ENCODE assay signal across 10 mouse cellular contexts in the genomic region with DNA sequence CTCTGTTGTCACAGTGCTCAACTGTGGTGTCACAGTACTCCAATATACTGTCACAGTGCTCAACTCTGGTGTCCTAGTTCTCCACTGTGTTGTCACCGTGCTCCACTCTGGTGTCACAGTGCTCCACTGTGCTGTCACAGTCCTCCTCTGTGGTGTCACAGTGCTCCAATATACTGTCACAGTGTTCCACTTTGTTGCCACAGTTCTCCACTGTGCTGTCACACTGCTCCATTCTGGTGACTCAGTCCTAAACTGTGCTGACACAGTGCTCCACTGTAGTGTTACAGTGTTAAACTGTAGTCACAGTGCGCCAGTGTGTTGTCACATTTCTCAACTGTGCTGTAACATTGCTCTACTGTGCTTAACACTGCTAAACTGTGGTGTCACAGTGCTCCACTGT.
DNase-seq lines count a peak whose midpoint lies in the region; ATAC-seq lines count a peak whose summit lies in the region.
"Had no signal": no experiment of that assay in that cellular context is flagged by ENCODE, and none has a peak within 500 bp of the region (broad histone marks: within the 10 kb centered on the region; RNA-seq: fewer than 3 reads in every experiment).

No protein-coding gene starts in this region.

- H3K4me2 ChIP-seq in kidney, embryonic 16.5 days (replicated peaks; ENCODE audit: low read depth, low read length): no peak overlapping the region
- no peak overlapping the region for H3K4me2 ChIP-seq in embryonic facial prominence, embryonic 15.5 days (replicated peaks)
- no peak overlapping the region for H3K4me2 ChIP-seq in intestine, embryonic 14.5 days (ENCODE audit: low read length)
- no peak overlapping the region for H3K4me2 ChIP-seq in midbrain, embryonic 16.5 days (ENCODE audit: low read length)

- H3K27me3 ChIP-seq in kidney, embryonic 16.5 days (ENCODE audit: insufficient read depth, low read length): no peaks in the 10 kb centered on the region
- no peaks in the 10 kb centered on the region for H3K27me3 ChIP-seq in embryonic facial prominence, embryonic 15.5 days
- H3K27me3 ChIP-seq in intestine, embryonic 14.5 days (replicated peaks; ENCODE audit: control insufficient read depth, insufficient read depth, low read length): no peaks in the 10 kb centered on the region
- H3K27me3 ChIP-seq in midbrain, embryonic 16.5 days (ENCODE audit: control insufficient read depth, insufficient read depth, low read depth, low read length): no peaks in the 10 kb centered on the region

- no peak overlapping the region for H3K27ac ChIP-seq in kidney, embryonic 16.5 days (ENCODE audit: low read length)
- H3K27ac ChIP-seq in embryonic facial prominence, embryonic 15.5 days (replicated peaks): no peak overlapping the region
- no peak overlapping the region for H3K27ac ChIP-seq in intestine, embryonic 14.5 days (ENCODE audit: low read depth)
- no peak overlapping the region for H3K27ac ChIP-seq in midbrain, embryonic 16.5 days (ENCODE audit: low read length)

- no peak for DNase-seq in kidney, postnatal 36 days
- no peak for DNase-seq in intestine, embryonic 14.5 days (ENCODE audit: low spot score)
- DNase-seq in left cerebral cortex, adult 8-10 months (ENCODE audit: low spot score in 2 of 2): no peak
- no peak for DNase-seq in urinary bladder, postnatal 14 days (ENCODE audit: low spot score)
- DNase-seq in embryo, embryonic 9.5 days (ENCODE audit: extremely low spot score): no peak
- DNase-seq: heart, postnatal 4 days; thymus, adult 18-20 months had no signal

- whole genome bisulfite sequencing in kidney, embryonic 16.5 days: 44% methylated on average over 2 of the region's 2 CpGs
- WGBS in embryonic facial prominence, embryonic 15.5 days: 54% methylated on average over 2 of the region's 2 CpGs
- 46% methylated on average over 2 of the region's 2 CpGs for WGBS in intestine, embryonic 14.5 days
- WGBS in midbrain, embryonic 16.5 days: 47% methylated on average over 2 of the region's 2 CpGs

- no peaks in the 10 kb centered on the region for H3K4me1 ChIP-seq in kidney, embryonic 16.5 days (ENCODE audit: insufficient read depth, low read length)
- no peaks in the 10 kb centered on the region for H3K4me1 ChIP-seq in embryonic facial prominence, embryonic 15.5 days
- no peaks in the 10 kb centered on the region for H3K4me1 ChIP-seq in intestine, embryonic 14.5 days (replicated peaks; ENCODE audit: control insufficient read depth, insufficient read depth, low read length)
- H3K4me1 ChIP-seq in midbrain, embryonic 16.5 days (ENCODE audit: control insufficient read depth, insufficient read depth, low read length): no peaks in the 10 kb centered on the region

- H3K36me3 ChIP-seq in kidney, embryonic 16.5 days (ENCODE audit: insufficient read depth, low read length): no peaks in the 10 kb centered on the region
- H3K36me3 ChIP-seq in embryonic facial prominence, embryonic 15.5 days: no peaks in the 10 kb centered on the region
- no peaks in the 10 kb centered on the region for H3K36me3 ChIP-seq in intestine, embryonic 14.5 days (ENCODE audit: control insufficient read depth, insufficient read depth, low read length)
- H3K36me3 ChIP-seq in midbrain, embryonic 16.5 days (ENCODE audit: control insufficient read depth, insufficient read depth, low read length): no peaks in the 10 kb centered on the region

- peak; percentile 52; the same call in 1 of the 2 replicates for ATAC-seq in kidney, embryonic 16.5 days (ENCODE audit: low FRiP score, low TSS enrichment)
- ATAC-seq in embryonic facial prominence, embryonic 15.5 days (ENCODE audit: insufficient number of reproducible peaks, low FRiP score, low TSS enrichment, low read depth): peak; percentile 50
- ATAC-seq in intestine, embryonic 14.5 days (replicated peaks; ENCODE audit: low FRiP score, low TSS enrichment, low read depth): peak; percentile 24
- peak; percentile 51 for ATAC-seq in midbrain, embryonic 16.5 days

- peaks cover 68% of the 10 kb centered on the region for H3K9me3 ChIP-seq in kidney, embryonic 16.5 days (ENCODE audit: low read length)
- H3K9me3 ChIP-seq in embryonic facial prominence, embryonic 15.5 days (replicated peaks): peaks cover 65% of the 10 kb centered on the region
- H3K9me3 ChIP-seq in intestine, embryonic 14.5 days (ENCODE audit: control insufficient read depth, low read length): peaks cover 58% of the 10 kb centered on the region
- peaks cover 52% of the 10 kb centered on the region for H3K9me3 ChIP-seq in midbrain, embryonic 16.5 days (replicated peaks; ENCODE audit: control insufficient read depth, low read length, poor library complexity, severe bottlenecking)

- H3K9ac ChIP-seq in kidney, embryonic 16.5 days (replicated peaks; ENCODE audit: low read length): no peak overlapping the region
- no peak overlapping the region for H3K9ac ChIP-seq in embryonic facial prominence, embryonic 15.5 days
- H3K9ac ChIP-seq in intestine, embryonic 14.5 days (ENCODE audit: low read length): no peak overlapping the region
- H3K9ac ChIP-seq in midbrain, embryonic 16.5 days (ENCODE audit: low read depth, low read length): no peak overlapping the region

- no peak overlapping the region for H3K4me3 ChIP-seq in kidney, embryonic 16.5 days (ENCODE audit: low read length)
- no peak overlapping the region for H3K4me3 ChIP-seq in embryonic facial prominence, embryonic 15.5 days (replicated peaks)
- no peak overlapping the region for H3K4me3 ChIP-seq in intestine, embryonic 14.5 days (ENCODE audit: low read depth, low read length)
- no peak overlapping the region for H3K4me3 ChIP-seq in midbrain, embryonic 16.5 days (ENCODE audit: low read depth, low read length)
